7 mouse cellular contexts compared by ENCODE assay signal in the genomic region with DNA sequence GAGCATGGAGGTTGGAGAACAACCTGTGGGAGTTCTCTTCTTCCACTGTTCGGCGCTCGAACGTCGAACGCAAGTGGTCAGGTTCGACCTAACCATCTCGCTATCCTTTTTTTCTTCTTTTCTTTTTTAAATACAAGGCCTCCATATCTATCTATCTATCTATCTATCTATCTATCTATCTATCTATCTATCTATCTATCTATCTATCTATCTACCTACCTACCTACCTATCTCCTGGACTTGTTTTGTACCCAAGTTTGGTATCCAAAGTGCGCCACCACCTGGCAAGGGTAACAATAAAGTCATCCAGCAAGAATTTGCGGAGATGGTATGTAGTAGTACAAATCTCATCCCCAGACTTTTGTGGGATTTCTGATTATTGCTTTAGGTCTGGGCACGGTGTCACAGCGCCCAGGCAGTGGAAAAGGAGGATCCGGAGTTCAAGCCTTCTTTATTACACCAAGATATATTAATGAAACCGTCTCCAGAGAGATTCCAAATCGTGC. TPM values are rescaled to one million over a fixed set of nuclear protein-coding genes. Genes with fewer than 3 reads are reported as not detected.
DNase-seq lines count a peak whose midpoint lies in the region; ATAC-seq and TF ChIP-seq lines count a peak whose summit lies in the region.

Gene Rpl35 (minus strand): TSS at position 51 of the 506 bp plus-strand sequence.

- H3K4me2 ChIP-seq in forebrain, embryonic 16.5 days (ENCODE audit: low read length): peak within 1 kb of the TSS; percentile 83
- H3K4me2 ChIP-seq in hindbrain, embryonic 13.5 days: peak within 1 kb of the TSS; percentile 95

- DNase-seq in ES-E14 (ENCODE audit: low read depth, low spot score): no peak
- peak; percentile 66 for DNase-seq in adrenal gland, postnatal 25 days
- peak in 1 of 2 experiments; percentile 34 for DNase-seq in left cerebral cortex, postnatal 25 days (ENCODE audit: low spot score in 2 of 2)
- peak; percentile 70 for DNase-seq in testis, postnatal 10 days (ENCODE audit: low spot score)

- intact Hi-C loops in left cerebral cortex, postnatal 25 days (cut with DNase I): loop anchor here (5.0 kb wide), 1 partner anchor 363 kb away; the partner anchor contains the start of gene Psmb7

- H3K9ac ChIP-seq in ES-E14 (ENCODE audit: insufficient read depth, low read depth, low read length, poor library complexity, severe bottlenecking): peak within 1 kb of the TSS; percentile 93
- H3K9ac ChIP-seq in forebrain, embryonic 16.5 days (replicated peaks; ENCODE audit: low read depth, low read length): peak within 1 kb of the TSS; percentile 82
- H3K9ac ChIP-seq in hindbrain, embryonic 13.5 days: peak within 1 kb of the TSS; percentile 92

- no peaks in the 10 kb centered on the region for H3K27me3 ChIP-seq in forebrain, embryonic 16.5 days (replicated peaks; ENCODE audit: control insufficient read depth, insufficient read depth, low read length)
- no peaks in the 10 kb centered on the region for H3K27me3 ChIP-seq in hindbrain, embryonic 13.5 days

- no peaks in the 10 kb centered on the region for H3K9me3 ChIP-seq in ES-E14 (ENCODE audit: control insufficient read depth, insufficient read depth, low read depth, low read length)
- H3K9me3 ChIP-seq in forebrain, embryonic 16.5 days (ENCODE audit: control insufficient read depth, low read length): no peaks in the 10 kb centered on the region
- H3K9me3 ChIP-seq in hindbrain, embryonic 13.5 days: no peaks in the 10 kb centered on the region

- no peak for ATAC-seq in forebrain, embryonic 16.5 days
- ATAC-seq in hindbrain, embryonic 13.5 days (ENCODE audit: low FRiP score): no peak
- no peak for ATAC-seq in megakaryocyte-erythroid progenitor cell, adult 5-6 weeks (replicated peaks; ENCODE audit: low FRiP score, low TSS enrichment, poor library complexity, severe bottlenecking)

- H3K4me1 ChIP-seq in ES-E14 (ENCODE audit: control insufficient read depth in 2 of 2, insufficient read depth in 2 of 2, low read length in 2 of 2, poor library complexity in 1 of 2): peaks cover 4 to 14% of the 10 kb centered on the region in 2 experiments; a peak in 3 of 4 replicates
- H3K4me1 ChIP-seq in forebrain, embryonic 16.5 days (replicated peaks; ENCODE audit: control insufficient read depth, insufficient read depth, low read length): peaks cover 49% of the 10 kb centered on the region
- peaks cover 60% of the 10 kb centered on the region for H3K4me1 ChIP-seq in hindbrain, embryonic 13.5 days (replicated peaks)

- peak within 1 kb of the TSS; percentile 89 for H3K27ac ChIP-seq in ES-E14 (ENCODE audit: insufficient read depth, low read depth, low read length, poor library complexity, severe bottlenecking)
- H3K27ac ChIP-seq in forebrain, embryonic 16.5 days (ENCODE audit: low read length): peak within 1 kb of the TSS; percentile 78
- H3K27ac ChIP-seq in hindbrain, embryonic 13.5 days: peak within 1 kb of the TSS; percentile 94

- in situ Hi-C loops in ES-E14 (cut with MboI; ENCODE audit: low sequenced_read_pairs in 2 of 2, unreplicated experiment in 2 of 2): no loop called here

- peak within 1 kb of the TSS; percentile 85 to 92 for H3K4me3 ChIP-seq in ES-E14 (ENCODE audit: insufficient read depth in 1 of 2, low read depth in 1 of 2, low read length in 2 of 2, poor library complexity in 1 of 2, severe bottlenecking in 1 of 2)
- peak within 1 kb of the TSS; percentile 92 for H3K4me3 ChIP-seq in forebrain, embryonic 16.5 days (replicated peaks; ENCODE audit: low read length)
- peak within 1 kb of the TSS; percentile 61 for H3K4me3 ChIP-seq in hindbrain, embryonic 13.5 days

- H3K36me3 ChIP-seq in ES-E14 (ENCODE audit: control insufficient read depth, insufficient read depth, low read length, poor library complexity, severe bottlenecking): peaks cover 40% of the 10 kb centered on the region
- H3K36me3 ChIP-seq in forebrain, embryonic 16.5 days (ENCODE audit: control insufficient read depth, insufficient read depth): peaks cover 7% of the 10 kb centered on the region; the same call in 1 of the 2 replicates
- peaks cover 33% of the 10 kb centered on the region for H3K36me3 ChIP-seq in hindbrain, embryonic 13.5 days

- 15% methylated on average over 15 of the region's 15 CpGs for WGBS in forebrain, embryonic 16.5 days
- WGBS in hindbrain, embryonic 13.5 days: 13% methylated on average over 15 of the region's 15 CpGs

TF ChIP-seq in ES-E14, 5 proteins besides CTCF, POLR2A, EP300 and RAD21:
- TF ChIP-seq MAFK (IDR thresholded peaks at IDR 0.05; ENCODE audit: insufficient read depth, low read depth, low read length) (no peak), HCFC1 (IDR thresholded peaks at IDR 0.05; ENCODE audit: borderline replicate concordance, insufficient read depth, low read length) (no peak), ZNF384 (IDR thresholded peaks at IDR 0.05; ENCODE audit: low read depth, low read length) (no peak), ZC3H11A (IDR thresholded peaks at IDR 0.05; ENCODE audit: borderline replicate concordance, low read depth, low read length) (no peak), CHD2 (IDR thresholded peaks at IDR 0.05; ENCODE audit: low read depth, low read length) (no peak)

RNA-seq across cellular contexts. Expression of gene Rpl35, which starts in this region (rescaled TPM):
- 1,385 and 1,524 TPM in 2 replicates for total RNA-seq in ES-E14 (2012; rRNA removed)
- total RNA-seq in adrenal gland, postnatal 25 days (2021): 390 and 397 TPM in 2 replicates
- polyA plus RNA-seq in forebrain, embryonic 16.5 days (2015; fragmentation: Nextera tagmentation; extraction: Ambion mirVana): 587 and 670 TPM in 2 replicates
- polyA plus RNA-seq in hindbrain, embryonic 13.5 days (2015; fragmentation: Nextera tagmentation; extraction: Ambion mirVana): 721 and 760 TPM in 2 replicates
- total RNA-seq in left cerebral cortex, postnatal 25 days (2021): 100 to 1,000 TPM; 209 to 243 TPM
- total RNA-seq in megakaryocyte-erythroid progenitor cell, adult 5-6 weeks (2014; fragmentation: Nextera tagmentation): 1,595 and 1,825 TPM in 2 replicates
- total RNA-seq in megakaryocyte-erythroid progenitor cell, adult 5-6 weeks (2017): 1,385 and 1,766 TPM in 2 replicates
